ENCODE assay signal across 7 mouse cellular contexts in genomic region chr11:108023188-108023587, GRCm38 (mm10).
DNase-seq lines count a peak whose midpoint lies in the region; ATAC-seq and TF ChIP-seq lines count a peak whose summit lies in the region.

No protein-coding gene starts in this region.

- TF ChIP-seq CTCF in olfactory bulb, adult 2 months (IDR thresholded peaks at IDR 0.05; ENCODE audit: insufficient read depth, low read depth, low read length) = no peak

- H3K4me2 ChIP-seq in liver, embryonic 11.5 days = no peak overlapping the region

- H3K4me3 ChIP-seq in olfactory bulb, adult 2 months (ENCODE audit: insufficient read depth, low read depth, low read length) = no peak overlapping the region
- no peak overlapping the region for H3K4me3 ChIP-seq in liver, embryonic 11.5 days (ENCODE audit: low read depth, low read length)

- H3K27ac ChIP-seq in olfactory bulb, adult 2 months (ENCODE audit: insufficient read depth, low read depth, low read length) = peak overlapping the region; percentile 9; the same call in 1 of the 2 replicates
- no peak overlapping the region for H3K27ac ChIP-seq in liver, embryonic 11.5 days (ENCODE audit: low read depth, low read length)

- 36% methylated on average over 14 of the region's 14 CpGs for WGBS in olfactory bulb, adult 2 months
- 61% methylated on average over 14 of the region's 14 CpGs for WGBS in liver, embryonic 11.5 days

- peaks cover 19% of the 10 kb centered on the region for H3K4me1 ChIP-seq in olfactory bulb, adult 2 months (ENCODE audit: control insufficient read depth, insufficient read depth, low read length)
- H3K4me1 ChIP-seq in liver, embryonic 11.5 days (replicated peaks; ENCODE audit: control insufficient read depth, insufficient read depth, low read length) = no peaks in the 10 kb centered on the region

- H3K9ac ChIP-seq in liver, embryonic 11.5 days (ENCODE audit: low read depth, low read length) = no peak overlapping the region

- H3K9me3 ChIP-seq in liver, embryonic 11.5 days (ENCODE audit: control insufficient read depth, low read length) = no peaks in the 10 kb centered on the region

- peak; percentile 8 to 33 for DNase-seq in urinary bladder, postnatal 36 days (ENCODE audit: low spot score in 2 of 2)
- DNase-seq in urinary bladder, adult 2 months (ENCODE audit: low spot score) = no peak
- DNase-seq in layer of hippocampus, postnatal 14 days (ENCODE audit: low spot score in 2 of 2) = peak; percentile 76 to 93
- no peak for DNase-seq in liver, embryonic 11.5 days (ENCODE audit: low spot score)
- DNase-seq in ovary, postnatal 36 days (ENCODE audit: low spot score) = no peak

- peak; percentile 83 for ATAC-seq in frontal cortex, adult (ENCODE audit: low TSS enrichment)
- ATAC-seq in liver, embryonic 11.5 days (replicated peaks; ENCODE audit: low FRiP score) = no peak

- H3K27me3 ChIP-seq in liver, embryonic 11.5 days (replicated peaks; ENCODE audit: control insufficient read depth, insufficient read depth, low read length) = no peaks in the 10 kb centered on the region

- H3K36me3 ChIP-seq in liver, embryonic 11.5 days (ENCODE audit: control insufficient read depth, insufficient read depth, low read length) = no peaks in the 10 kb centered on the region

- TF ChIP-seq POLR2A in olfactory bulb, adult 2 months (IDR thresholded peaks at IDR 0.05; ENCODE audit: insufficient read depth, low read depth, low read length) = no peak

Comparison
In these comparisons a context has a peak if more than half of its experiments do, and no peak if none do; other contexts are left out.
1. DNase-seq: peak in urinary bladder, postnatal 36 days (2 of 2) and layer of hippocampus, postnatal 14 days (2 of 2); none in urinary bladder, adult 2 months (single experiment), liver, embryonic 11.5 days (single experiment) and ovary, postnatal 36 days (single experiment).